ENCODE assay signal across 8 mouse cellular contexts in the genomic region with DNA sequence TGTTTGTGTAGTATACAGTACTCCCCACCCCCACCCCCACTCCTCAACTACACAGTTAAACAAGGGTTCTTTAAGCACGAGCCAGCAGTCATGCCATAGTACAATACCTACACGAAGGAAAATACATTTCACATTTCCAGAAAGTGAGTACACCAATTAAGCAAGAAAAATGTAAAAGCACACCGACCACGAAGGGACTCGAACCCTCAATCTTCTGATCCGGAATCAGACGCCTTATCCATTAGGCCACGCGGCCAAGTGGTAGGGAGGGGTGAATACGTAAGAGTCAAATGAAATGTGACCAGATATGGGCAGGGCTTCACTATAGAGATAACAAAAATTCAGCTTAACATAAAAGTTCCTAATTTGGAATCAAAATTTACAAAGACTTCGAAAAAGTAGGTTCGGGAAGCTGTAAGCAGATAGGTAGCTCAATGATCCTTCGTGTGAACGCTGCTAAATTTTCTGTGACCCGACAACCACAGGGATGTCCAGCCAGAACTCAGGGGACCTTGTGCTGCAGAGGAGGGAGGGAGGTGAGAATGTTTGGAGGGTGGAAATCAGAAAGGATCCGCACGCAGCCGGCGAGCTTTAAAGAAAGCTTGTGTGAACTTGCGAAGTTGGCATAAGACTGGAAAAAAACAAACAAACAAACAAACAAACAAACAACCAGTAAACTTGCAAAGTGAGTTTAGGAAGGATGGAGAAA. TPM values are rescaled to one million over a fixed set of nuclear protein-coding genes. Genes with fewer than 3 reads are reported as not detected.
A peak's percentile ranks its signal among the peaks of the same experiment; 100 is the strongest.
DNase-seq lines count a peak whose midpoint lies in the region; ATAC-seq and TF ChIP-seq lines count a peak whose summit lies in the region.

No protein-coding gene starts in this region.

- WGBS in forebrain, embryonic 14.5 days: 2% methylated on average over 20 of the region's 20 CpGs
- WGBS in lung, embryonic 14.5 days: 2% methylated on average over 20 of the region's 20 CpGs

- H3K27ac ChIP-seq in forebrain, embryonic 14.5 days (ENCODE audit: low read depth, low read length): no peak overlapping the region
- no peak overlapping the region for H3K27ac ChIP-seq in lung, embryonic 14.5 days (ENCODE audit: low read depth)

- no peaks in the 10 kb centered on the region for H3K36me3 ChIP-seq in forebrain, embryonic 14.5 days (ENCODE audit: control insufficient read depth, insufficient read depth, low read length)
- H3K36me3 ChIP-seq in lung, embryonic 14.5 days (ENCODE audit: insufficient read depth): no peaks in the 10 kb centered on the region

- peak overlapping the region; percentile 45 for H3K4me2 ChIP-seq in forebrain, embryonic 14.5 days (ENCODE audit: low read length)
- H3K4me2 ChIP-seq in lung, embryonic 14.5 days: peak overlapping the region; percentile 59

- 0 out of 2 replicates have a peak, but pooled peaks cover 4% of the 10 kb centered on the region for H3K27me3 ChIP-seq in forebrain, embryonic 14.5 days (replicated peaks; ENCODE audit: control insufficient read depth, insufficient read depth, low read length)
- no peaks in the 10 kb centered on the region for H3K27me3 ChIP-seq in lung, embryonic 14.5 days (ENCODE audit: insufficient read depth, low read length)

- no peaks in the 10 kb centered on the region; the same call in 1 of the 2 replicates for H3K4me1 ChIP-seq in forebrain, embryonic 14.5 days (ENCODE audit: control insufficient read depth, insufficient read depth, low read length)
- H3K4me1 ChIP-seq in lung, embryonic 14.5 days (ENCODE audit: insufficient read depth): no peaks in the 10 kb centered on the region

- no peaks in the 10 kb centered on the region for H3K9me3 ChIP-seq in forebrain, embryonic 14.5 days (replicated peaks; ENCODE audit: control insufficient read depth, low read length)
- H3K9me3 ChIP-seq in lung, embryonic 14.5 days (ENCODE audit: low read depth, low read length): no peaks in the 10 kb centered on the region

- H3K4me3 ChIP-seq in forebrain, embryonic 14.5 days (ENCODE audit: low read depth, low read length): peak overlapping the region; percentile 18
- peak overlapping the region; percentile 37 for H3K4me3 ChIP-seq in lung, embryonic 14.5 days (ENCODE audit: low read depth, low read length)

- TF ChIP-seq CTCF in lung, embryonic 14.5 days (IDR thresholded peaks at IDR 0.05; ENCODE audit: low read depth): no peak

- peak; percentile 77 for DNase-seq in NIH3T3 (ENCODE audit: low read depth)
- peak; percentile 76 for DNase-seq in forebrain, embryonic 14.5 days (ENCODE audit: low spot score)
- peak; percentile 60 for DNase-seq in heart, postnatal 4 days
- peak; percentile 69 to 90 for DNase-seq in layer of hippocampus, adult 8-10 months (ENCODE audit: low spot score in 2 of 2)
- peak; percentile 91 for DNase-seq in lung, embryonic 14.5 days
- DNase-seq in ovary, postnatal 14 days (ENCODE audit: low spot score): peak; percentile 37

- peak; percentile 92 for ATAC-seq in cerebellum, adult (ENCODE audit: insufficient number of reproducible peaks, low FRiP score, low TSS enrichment)
- peak; percentile 92 for ATAC-seq in forebrain, embryonic 14.5 days
- peak; percentile 93 for ATAC-seq in lung, embryonic 14.5 days (ENCODE audit: insufficient read depth)
- no peak for ATAC-seq in inflammation-experienced regulatory T-cells, adult 6 months

- H3K9ac ChIP-seq in forebrain, embryonic 14.5 days (ENCODE audit: low read length): no peak overlapping the region
- no peak overlapping the region for H3K9ac ChIP-seq in lung, embryonic 14.5 days

RNA-seq across cellular contexts. Expression of gene Trim27, which starts 36.2 kb away (rescaled TPM):
- 80.7 and 82.3 TPM in 2 replicates for polyA plus RNA-seq in forebrain, embryonic 14.5 days (2014; fragmentation: Nextera tagmentation; extraction: Ambion mirVana)
- total RNA-seq in heart, postnatal 4 days (2021): 10 to 100 TPM; 43.2 to 43.9 TPM
- 10 to 100 TPM; 37.2 to 44.2 (median 40.2) TPM for total RNA-seq in layer of hippocampus, adult 8-10 months (2022)
- polyA plus RNA-seq in lung, embryonic 14.5 days (2014; fragmentation: Nextera tagmentation; extraction: Ambion mirVana): 158 and 173 TPM in 2 replicates
- polyA plus RNA-seq in inflammation-experienced regulatory T-cells, adult 6 months (2017; shearing (Covaris generic)): 10 to 100 TPM; 16.0 to 17.3 (median 16.3) TPM

Comparison
In these comparisons a context has a peak if more than half of its experiments do, and no peak if none do; other contexts are left out.
1. DNase-seq: peak in every context shown above with its lines; median percentile 91 in lung, embryonic 14.5 days; 80 in layer of hippocampus, adult 8-10 months; 77 in NIH3T3; 76 in forebrain, embryonic 14.5 days; 60 in heart, postnatal 4 days; 37 in ovary, postnatal 14 days.